ENCODE assay signal across 25 mouse cellular contexts in the genomic region with DNA sequence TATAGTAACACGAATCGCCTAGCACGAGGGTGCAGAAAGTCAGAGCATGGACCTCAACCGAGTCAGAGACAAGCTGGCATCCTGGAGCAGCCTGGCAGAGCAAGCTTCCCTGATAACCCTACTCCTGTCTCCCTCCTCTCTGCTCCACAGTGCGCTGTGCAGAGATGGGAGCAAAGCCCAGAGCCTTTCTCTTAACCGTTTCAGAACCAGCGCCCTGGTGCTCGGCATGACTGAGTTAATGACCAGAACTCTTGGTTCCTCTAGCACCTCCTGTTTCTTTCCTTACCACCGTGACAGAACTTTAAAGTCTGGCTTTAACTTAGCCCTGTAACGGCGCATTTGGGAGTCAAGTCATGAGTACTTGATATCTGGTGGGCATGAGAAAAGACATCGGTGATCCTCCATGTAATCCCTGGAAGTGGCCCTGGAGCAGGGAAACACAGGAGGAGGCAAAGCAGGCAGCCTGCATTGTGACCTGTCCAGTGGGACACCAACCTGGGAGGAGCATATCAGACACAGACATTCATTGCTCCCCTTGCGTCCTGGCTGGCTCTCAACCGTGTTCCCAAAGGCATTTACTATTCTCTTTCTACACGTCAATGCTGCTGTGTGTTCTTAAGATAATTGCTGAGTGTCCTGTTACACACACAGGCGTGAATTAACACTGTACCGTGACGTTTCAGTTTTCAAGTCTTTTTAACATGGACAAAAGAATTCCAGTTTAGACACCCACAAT. TPM values are rescaled to one million over a fixed set of nuclear protein-coding genes. Genes with fewer than 3 reads are reported as not detected.
DNase-seq lines count a peak whose midpoint lies in the region; ATAC-seq and TF ChIP-seq lines count a peak whose summit lies in the region.
"Had no signal": no experiment of that assay in that cellular context is flagged by ENCODE, and none has a peak within 500 bp of the region (broad histone marks: within the 10 kb centered on the region; RNA-seq: fewer than 3 reads in every experiment).

No protein-coding gene starts in this region.

- no peak for TF ChIP-seq CTCF in forebrain, postnatal 0 days (IDR thresholded peaks at IDR 0.05; ENCODE audit: low read depth)

- H3K27me3 ChIP-seq in forebrain, postnatal 0 days (ENCODE audit: insufficient read depth, low read length), result no peaks in the 10 kb centered on the region
- H3K27me3 ChIP-seq in forebrain, embryonic 10.5 days (ENCODE audit: poor library complexity, severe bottlenecking), result no peaks in the 10 kb centered on the region
- H3K27me3 ChIP-seq in limb, embryonic 12.5 days, result no peaks in the 10 kb centered on the region
- H3K27me3 ChIP-seq in limb, embryonic 10.5 days (ENCODE audit: low read depth, poor library complexity, severe bottlenecking), result no peaks in the 10 kb centered on the region
- no peaks in the 10 kb centered on the region for H3K27me3 ChIP-seq in kidney, embryonic 14.5 days (ENCODE audit: control insufficient read depth, insufficient read depth, low read length)
- no peaks in the 10 kb centered on the region for H3K27me3 ChIP-seq in limb, embryonic 13.5 days
- H3K27me3 ChIP-seq: embryonic facial prominence, embryonic 12.5 days; heart, embryonic 13.5 days; hindbrain, embryonic 13.5 days; midbrain, embryonic 13.5 days had no signal

- H3K27ac ChIP-seq in forebrain, postnatal 0 days (ENCODE audit: low read depth, low read length), result no peak overlapping the region
- H3K27ac ChIP-seq in forebrain, embryonic 10.5 days, result no peak overlapping the region
- H3K27ac ChIP-seq in limb, embryonic 12.5 days, result peak overlapping the region; percentile 35; the same call in 1 of the 2 replicates
- no peak overlapping the region; the same call in 1 of the 2 replicates for H3K27ac ChIP-seq in limb, embryonic 10.5 days
- peak overlapping the region; percentile 24; the same call in 1 of the 2 replicates for H3K27ac ChIP-seq in kidney, embryonic 14.5 days (ENCODE audit: low read depth, low read length)
- H3K27ac ChIP-seq in limb, embryonic 13.5 days, result no peak overlapping the region; the same call in 1 of the 2 replicates
- H3K27ac ChIP-seq: embryonic facial prominence, embryonic 12.5 days; heart, embryonic 13.5 days; hindbrain, embryonic 13.5 days; midbrain, embryonic 13.5 days had no signal

- WGBS in forebrain, postnatal 0 days, result 77% methylated on average over 18 of the region's 18 CpGs
- 82% methylated on average over 18 of the region's 18 CpGs for WGBS in forebrain, embryonic 10.5 days
- 68% methylated on average over 18 of the region's 18 CpGs for WGBS in limb, embryonic 12.5 days
- WGBS in limb, embryonic 10.5 days, result 85% methylated on average over 18 of the region's 18 CpGs
- 58% methylated on average over 18 of the region's 18 CpGs for WGBS in kidney, embryonic 14.5 days
- 61% methylated on average over 18 of the region's 18 CpGs for WGBS in limb, embryonic 13.5 days

- ATAC-seq in forebrain, postnatal 0 days, result peak; percentile 56
- ATAC-seq in limb, embryonic 12.5 days (ENCODE audit: insufficient number of reproducible peaks, insufficient read depth, low FRiP score, low TSS enrichment, low read depth), result no peak
- ATAC-seq in kidney, embryonic 14.5 days (ENCODE audit: low FRiP score, low TSS enrichment), result no peak
- peak; percentile 14; the same call in 1 of the 2 replicates for ATAC-seq in limb, embryonic 13.5 days (ENCODE audit: low FRiP score, low read depth)
- ATAC-seq: activated CD4-positive, CD25-positive, alpha-beta regulatory T cell, adult 4 months; forebrain, embryonic 16.5 days; midbrain, embryonic 13.5 days had no signal

- no peak for DNase-seq in forebrain, postnatal 0 days
- DNase-seq in forebrain, embryonic 10.5 days (ENCODE audit: extremely low spot score, low spot score), result no peak
- DNase-seq in limb, embryonic 10.5 days (ENCODE audit: low spot score), result no peak
- DNase-seq in right cerebral cortex, postnatal 14 days, result no peak
- DNase-seq in urinary bladder, postnatal 4 days (ENCODE audit: low spot score in 2 of 2), result no peak
- DNase-seq: cerebellum, adult 18-20 months; cerebellum, postnatal 14 days; gastrocnemius, postnatal 36 days had no signal

- H3K4me1 ChIP-seq in forebrain, postnatal 0 days (ENCODE audit: insufficient read depth), result no peaks in the 10 kb centered on the region
- peaks cover 13% of the 10 kb centered on the region for H3K4me1 ChIP-seq in forebrain, embryonic 10.5 days
- H3K4me1 ChIP-seq in limb, embryonic 12.5 days (replicated peaks), result peaks cover 22% of the 10 kb centered on the region
- H3K4me1 ChIP-seq in limb, embryonic 10.5 days, result 0 out of 2 replicates have a peak, but pooled peaks cover 10% of the 10 kb centered on the region
- H3K4me1 ChIP-seq in kidney, embryonic 14.5 days (ENCODE audit: control insufficient read depth, insufficient read depth, low read length), result peaks cover 19% of the 10 kb centered on the region
- H3K4me1 ChIP-seq in limb, embryonic 13.5 days, result peaks cover 15% of the 10 kb centered on the region
- H3K4me1 ChIP-seq: hindbrain, embryonic 13.5 days; megakaryocyte, embryonic 14.5 days; midbrain, embryonic 13.5 days had no signal

- no peak overlapping the region for H3K4me2 ChIP-seq in forebrain, postnatal 0 days (ENCODE audit: low read depth)
- no peak overlapping the region for H3K4me2 ChIP-seq in limb, embryonic 12.5 days
- no peak overlapping the region for H3K4me2 ChIP-seq in kidney, embryonic 14.5 days (replicated peaks; ENCODE audit: low read depth, low read length)
- H3K4me2 ChIP-seq in limb, embryonic 13.5 days (replicated peaks), result no peak overlapping the region
- H3K4me2 ChIP-seq: embryonic facial prominence, embryonic 12.5 days; hindbrain, embryonic 13.5 days; midbrain, embryonic 13.5 days had no signal

- H3K36me3 ChIP-seq in forebrain, postnatal 0 days (ENCODE audit: insufficient read depth), result peaks cover 37% of the 10 kb centered on the region
- peaks cover 43% of the 10 kb centered on the region for H3K36me3 ChIP-seq in forebrain, embryonic 10.5 days (replicated peaks)
- peaks cover 29% of the 10 kb centered on the region for H3K36me3 ChIP-seq in limb, embryonic 12.5 days
- peaks cover 44% of the 10 kb centered on the region for H3K36me3 ChIP-seq in limb, embryonic 10.5 days
- peaks cover 15% of the 10 kb centered on the region for H3K36me3 ChIP-seq in kidney, embryonic 14.5 days (ENCODE audit: control insufficient read depth, insufficient read depth, low read length)
- H3K36me3 ChIP-seq in limb, embryonic 13.5 days, result peaks cover 39% of the 10 kb centered on the region

- no peak overlapping the region for H3K4me3 ChIP-seq in forebrain, postnatal 0 days (ENCODE audit: low read depth, low read length)
- H3K4me3 ChIP-seq in forebrain, embryonic 10.5 days, result no peak overlapping the region
- no peak overlapping the region for H3K4me3 ChIP-seq in limb, embryonic 12.5 days (replicated peaks)
- no peak overlapping the region for H3K4me3 ChIP-seq in limb, embryonic 10.5 days
- no peak overlapping the region for H3K4me3 ChIP-seq in kidney, embryonic 14.5 days (ENCODE audit: low read length)
- H3K4me3 ChIP-seq in limb, embryonic 13.5 days, result no peak overlapping the region
- H3K4me3 ChIP-seq: embryonic facial prominence, embryonic 12.5 days; heart, embryonic 13.5 days; hindbrain, embryonic 13.5 days; megakaryocyte, embryonic 14.5 days; midbrain, embryonic 13.5 days had no signal

- H3K9me3 ChIP-seq in forebrain, postnatal 0 days (ENCODE audit: low read length), result no peaks in the 10 kb centered on the region
- no peaks in the 10 kb centered on the region for H3K9me3 ChIP-seq in forebrain, embryonic 10.5 days
- no peaks in the 10 kb centered on the region for H3K9me3 ChIP-seq in limb, embryonic 12.5 days
- no peaks in the 10 kb centered on the region for H3K9me3 ChIP-seq in limb, embryonic 10.5 days (replicated peaks)
- no peaks in the 10 kb centered on the region for H3K9me3 ChIP-seq in kidney, embryonic 14.5 days (ENCODE audit: control insufficient read depth, low read length)
- H3K9me3 ChIP-seq in limb, embryonic 13.5 days, result 0 out of 2 replicates have a peak, but pooled peaks cover 4% of the 10 kb centered on the region
- H3K9me3 ChIP-seq: embryonic facial prominence, embryonic 12.5 days; heart, embryonic 13.5 days; hindbrain, embryonic 13.5 days; midbrain, embryonic 13.5 days had no signal

- no peak overlapping the region for H3K9ac ChIP-seq in forebrain, postnatal 0 days
- H3K9ac ChIP-seq in limb, embryonic 12.5 days (replicated peaks), result no peak overlapping the region
- no peak overlapping the region for H3K9ac ChIP-seq in kidney, embryonic 14.5 days (ENCODE audit: low read depth, low read length)
- no peak overlapping the region for H3K9ac ChIP-seq in limb, embryonic 13.5 days
- H3K9ac ChIP-seq: embryonic facial prominence, embryonic 12.5 days; heart, embryonic 13.5 days; hindbrain, embryonic 13.5 days; midbrain, embryonic 13.5 days had no signal

RNA-seq across cellular contexts. Expression of a gene that starts 0.7 kb away (rescaled TPM):
- total RNA-seq in forebrain, postnatal 0 days (2014; rRNA removed), result 0.33 and 2.6 TPM in 2 replicates
- 0.14 and 0.15 TPM in 2 replicates for polyA plus RNA-seq in forebrain, postnatal 0 days (2015; fragmentation: Nextera tagmentation; extraction: Ambion mirVana)
- not detected in 2 replicates for polyA plus RNA-seq in forebrain, embryonic 10.5 days (2016; fragmentation: Nextera tagmentation; extraction: Ambion mirVana)
- polyA plus RNA-seq in limb, embryonic 12.5 days (2016; fragmentation: Nextera tagmentation; extraction: Ambion mirVana), result not detected in 2 replicates
- not detected in 2 replicates for polyA plus RNA-seq in limb, embryonic 10.5 days (2016; fragmentation: Nextera tagmentation; extraction: Ambion mirVana)
- 2.6 and 3.0 TPM in 2 replicates for polyA plus RNA-seq in kidney, embryonic 14.5 days (2014; fragmentation: Nextera tagmentation; extraction: Ambion mirVana)
- polyA plus RNA-seq in limb, embryonic 13.5 days (2015; fragmentation: Nextera tagmentation; extraction: Ambion mirVana), result 0.29 and 0.78 TPM in 2 replicates
- total RNA-seq: monocyte, adult 5-6 weeks; neutrophil, adult 5-6 weeks had no signal
- polyA plus RNA-seq: activated CD4-positive, CD25-positive, alpha-beta regulatory T cell, adult 4 months had no signal

RNA-seq across cellular contexts. Expression of a gene that starts 14.6 kb away (rescaled TPM):
- total RNA-seq in forebrain, postnatal 0 days (2014; rRNA removed), result not detected in 2 replicates
- not detected in 2 replicates for polyA plus RNA-seq in forebrain, postnatal 0 days (2015; fragmentation: Nextera tagmentation; extraction: Ambion mirVana)
- not detected in 2 replicates for polyA plus RNA-seq in forebrain, embryonic 10.5 days (2016; fragmentation: Nextera tagmentation; extraction: Ambion mirVana)
- 0.71 and 0.73 TPM in 2 replicates for polyA plus RNA-seq in limb, embryonic 12.5 days (2016; fragmentation: Nextera tagmentation; extraction: Ambion mirVana)
- not detected in 2 replicates for polyA plus RNA-seq in limb, embryonic 10.5 days (2016; fragmentation: Nextera tagmentation; extraction: Ambion mirVana)
- polyA plus RNA-seq in kidney, embryonic 14.5 days (2014; fragmentation: Nextera tagmentation; extraction: Ambion mirVana), result 19.9 and 22.2 TPM in 2 replicates
- 0.33 and 0.65 TPM in 2 replicates for polyA plus RNA-seq in limb, embryonic 13.5 days (2015; fragmentation: Nextera tagmentation; extraction: Ambion mirVana)
- total RNA-seq: adrenal gland, postnatal 10 days; gastrocnemius, postnatal 36 days; heart, postnatal 25 days; left cerebral cortex, postnatal 25 days; liver, adult 2 months; monocyte, adult 5-6 weeks; neutrophil, adult 5-6 weeks had no signal
- polyA plus RNA-seq: activated CD4-positive, CD25-positive, alpha-beta regulatory T cell, adult 4 months; embryonic facial prominence, embryonic 12.5 days; forebrain, embryonic 16.5 days; heart, embryonic 13.5 days; hindbrain, embryonic 13.5 days; liver, adult 2 months; liver, embryonic 16.5 days had no signal

Comparison
In these comparisons a context has a peak if more than half of its experiments do, and no peak if none do; other contexts are left out.
1. ATAC-seq: peak in forebrain, postnatal 0 days (single experiment) and limb, embryonic 13.5 days (single experiment); none in limb, embryonic 12.5 days (single experiment) and kidney, embryonic 14.5 days (single experiment).
2. H3K27ac ChIP-seq: peak in limb, embryonic 12.5 days (single experiment) and kidney, embryonic 14.5 days (single experiment); none in forebrain, postnatal 0 days (single experiment), forebrain, embryonic 10.5 days (single experiment), limb, embryonic 10.5 days (single experiment) and limb, embryonic 13.5 days (single experiment).
3. RNA of a gene that starts 14.6 kb away (polyA plus RNA-seq): 19.9 to 22.2 TPM in kidney, embryonic 14.5 days; 0.71 to 0.73 TPM in limb, embryonic 12.5 days, 0.33 to 0.65 TPM in limb, embryonic 13.5 days, not detected in limb, embryonic 10.5 days, not detected in forebrain, embryonic 10.5 days and not detected in forebrain, postnatal 0 days; every median in the first group is over 10 times any median in the second.